Mouse (Mus musculus): ENCODE measurements around the gene Olfr986.
"Not testable (repeated sequence)": the region's sequence is repeated elsewhere in the genome, so short reads cannot be mapped to it uniquely, and the experiment has no call there.

Gene Olfr986

GRCm38 (mm10) chr9:40180620-40181019 lies at the start of gene Olfr986:
Gene Olfr986, plus strand, starts transcription at chr9:40180920.
- DNase-seq (ENCODE audit: low spot score in 2 of 2) = no peak

- DNase-seq (ENCODE audit: low spot score in 2 of 2) = no peak
Measured at GRCm38 (mm10) chr9:40136987-40137688, 43.6 kb upstream of the Olfr986 start.

GRCm38 (mm10) chr9:40139484-40139883 lies 41.2 kb upstream of the Olfr986 start:
- no peak for DNase-seq (ENCODE audit: low spot score in 2 of 2)

GRCm38 (mm10) chr9:40141544-40141943 lies 39.2 kb upstream of the Olfr986 start:
- no peak for DNase-seq (ENCODE audit: low spot score in 2 of 2)

- no peak for DNase-seq (ENCODE audit: low spot score in 2 of 2)
Measured at GRCm38 (mm10) chr9:40155118-40155644, 25.5 kb upstream of the Olfr986 start.

- no peak for DNase-seq (ENCODE audit: low spot score in 2 of 2)
Measured at GRCm38 (mm10) chr9:40166446-40166845, 14.3 kb upstream of the Olfr986 start.

- no peak for DNase-seq (ENCODE audit: low spot score in 2 of 2)
Measured at GRCm38 (mm10) chr9:40177017-40177416, 3.7 kb upstream of the Olfr986 start.

- not testable (repeated sequence) for DNase-seq (ENCODE audit: low spot score in 2 of 2)
Measured at GRCm38 (mm10) chr9:40185166-40185565, 4.4 kb downstream of the Olfr986 start.

- no peak for DNase-seq (ENCODE audit: low spot score in 2 of 2)
Measured at GRCm38 (mm10) chr9:40191086-40191876, 10.6 kb downstream of the Olfr986 start.

- DNase-seq (ENCODE audit: low spot score in 2 of 2) = peak; percentile 69 to 75
Measured at GRCm38 (mm10) chr9:40192098-40193038, 11.6 kb downstream of the Olfr986 start, which contains the start of gene Zfp202. Gene Zfp202, plus strand, starts transcription at chr9:40192316.

- no peak for DNase-seq (ENCODE audit: low spot score in 2 of 2)
Measured at GRCm38 (mm10) chr9:40195981-40196380, 15.3 kb downstream of the Olfr986 start.

GRCm38 (mm10) chr9:40206546-40206950 lies 25.8 kb downstream of the Olfr986 start:
- DNase-seq (ENCODE audit: low spot score in 2 of 2) = no peak

GRCm38 (mm10) chr9:40210744-40211143 lies 30.0 kb downstream of the Olfr986 start:
- no peak for DNase-seq (ENCODE audit: low spot score in 2 of 2)

- DNase-seq (ENCODE audit: low spot score in 2 of 2) = no peak
Measured at GRCm38 (mm10) chr9:40214058-40214457, 33.3 kb downstream of the Olfr986 start.

- DNase-seq (ENCODE audit: low spot score in 2 of 2) = no peak
Measured at GRCm38 (mm10) chr9:40216651-40217050, 35.9 kb downstream of the Olfr986 start.

GRCm38 (mm10) chr9:40224289-40224688 lies 43.6 kb downstream of the Olfr986 start:
- no peak for DNase-seq (ENCODE audit: low spot score in 2 of 2)

- peak in 1 of 2 experiments; percentile 26 for DNase-seq (ENCODE audit: low spot score in 2 of 2)
Measured at GRCm38 (mm10) chr9:40227874-40228789, 47.4 kb downstream of the Olfr986 start.

- DNase-seq (ENCODE audit: low spot score in 2 of 2) = no peak
Measured at GRCm38 (mm10) chr9:40228804-40229331, 48.1 kb downstream of the Olfr986 start.

GRCm38 (mm10) chr9:40229479-40229878 lies 48.8 kb downstream of the Olfr986 start:
- no peak for DNase-seq (ENCODE audit: low spot score in 2 of 2)

- DNase-seq (ENCODE audit: low spot score in 2 of 2) = no peak
Measured at GRCm38 (mm10) chr9:40231019-40231418, 50.3 kb downstream of the Olfr986 start.

Measured in frontal cortex, postnatal 25 days (tissue).